Mouse (Mus musculus) subcutaneous adipose tissue, adult 2 months (tissue): ENCODE measurements around the gene Dcdc2a. TPM values are rescaled to one million over a fixed set of nuclear protein-coding genes. Genes with fewer than 3 reads are reported as not detected.

Source experiments
- polyA plus RNA-seq: library from polyadenylated mRNA; depleted of rRNA; stranded (reverse); fragments of >200 nt; gene quantifications from 2 replicates; pipeline ENCODE4 v1.2.3, GENCODE M21; 2012; ENCODE audit warnings: low replicate concordance; rRNA removed

The Dcdc2a gene
- 0.27 TPM in 1 of 2 replicates, not detected in the other for polyA plus RNA-seq

GRCm38 (mm10) chr13:25055873-25056667 lies at the start of gene Dcdc2a:
Gene Dcdc2a (plus strand): TSS chr13:25056004.

GRCm38 (mm10) chr13:25019793-25020539 lies 35.8 kb upstream of the Dcdc2a start, which contains the start of gene Mrs2:
Gene Mrs2 (minus strand): TSS chr13:25020379.

Other genes starting within 250 kb of the Dcdc2a start
- gene Acot13, start 224.5 kb upstream of the Dcdc2a start, polyA plus RNA-seq = 46.3 and 67.5 TPM in 2 replicates
- gene Tdp2, start 224.3 kb upstream of the Dcdc2a start, polyA plus RNA-seq = 8.1 and 20.0 TPM in 2 replicates
- not detected in 2 replicates for gene D130043K22Rik, start 210.9 kb upstream of the Dcdc2a start, polyA plus RNA-seq
- 5.9 and 6.4 TPM in 2 replicates for gene Aldh5a1, start 118.3 kb upstream of the Dcdc2a start, polyA plus RNA-seq
- 3.1 and 3.5 TPM in 2 replicates for gene Gpld1, start 112.9 kb upstream of the Dcdc2a start, polyA plus RNA-seq
- gene Mrs2, start 35.6 kb upstream of the Dcdc2a start, polyA plus RNA-seq = 29.0 and 32.0 TPM in 2 replicates
- not detected in 2 replicates for gene Nrsn1, start 214.5 kb downstream of the Dcdc2a start, polyA plus RNA-seq